Mouse (Mus musculus) ES-Bruce4 (cell line): ENCODE measurements around the gene Rnf26. TPM values are rescaled to one million over a fixed set of nuclear protein-coding genes. Genes with fewer than 3 reads are reported as not detected.
A peak's percentile ranks its signal among the peaks of the same experiment; 100 is the strongest.

ENCODE experiments used
- H3K27ac ChIP-seq: 2 replicates; pipeline ENCODE4 v1.5.1; 2012; ENCODE audit warnings: low read length, inconsistent platforms; ENCODE audit not compliant: insufficient read depth
- H3K27me3 ChIP-seq: 2 replicates; pipeline ENCODE4 v1.6.1; 2012; ENCODE audit warnings: mild to moderate bottlenecking, low read length, inconsistent platforms; ENCODE audit not compliant: control insufficient read depth, poor library complexity, insufficient read depth, severe bottlenecking
- H3K36me3 ChIP-seq: 2 replicates; pipeline ENCODE4 v1.6.1; 2012; ENCODE audit warnings: inconsistent platforms, mild to moderate bottlenecking, low read length, moderate library complexity; ENCODE audit not compliant: control insufficient read depth, poor library complexity, insufficient read depth, severe bottlenecking
- H3K4me1 ChIP-seq: one replicate; pipeline ENCODE4 v1.8.1; 2011; ENCODE audit warnings: low read length; ENCODE audit not compliant: control insufficient read depth, insufficient read depth
- H3K4me3 ChIP-seq: 2 replicates; pipeline ENCODE4 v1.5.1; 2011; ENCODE audit warnings: low read depth, mild to moderate bottlenecking, low read length
- H3K9ac ChIP-seq: 2 replicates; pipeline ENCODE4 v1.6.1; 2012; ENCODE audit warnings: low read depth, mild to moderate bottlenecking, inconsistent platforms; ENCODE audit not compliant: poor library complexity, severe bottlenecking
- H3K9me3 ChIP-seq: replicated peaks from 2 replicates; pipeline ENCODE4 v1.6.1; 2012; ENCODE audit warnings: mild to moderate bottlenecking, low read length, inconsistent platforms; ENCODE audit not compliant: control insufficient read depth, poor library complexity, insufficient read depth, severe bottlenecking
- CTCF ChIP-seq: IDR thresholded peaks from one replicate; pipeline ENCODE4 v1.8.1; 2011; ENCODE audit warnings: low read depth, low read length
- EP300 ChIP-seq: IDR thresholded peaks from 2 replicates; pipeline ENCODE4 v1.6.1; 2011; ENCODE audit warnings: low read depth, low read length; ENCODE audit not compliant: insufficient read depth
- POLR2A ChIP-seq: IDR thresholded peaks from one replicate; pipeline ENCODE4 v1.8.1; 2011; ENCODE audit warnings: low read length; ENCODE audit not compliant: insufficient read depth
- polyA plus RNA-seq: library from polyadenylated mRNA; stranded (reverse); fragments of >200 nt; gene quantifications from 2 replicates; pipeline ENCODE4 v1.2.4, GENCODE M21; 2011; ENCODE audit warnings: low read depth; ENCODE audit not compliant: missing spikeins, insufficient read depth, insufficient read length

The Rnf26 gene
- polyA plus RNA-seq, 1 experiment, result 34.1 TPM

- no peak overlapping the region for H3K27ac ChIP-seq
- no peaks in the 10 kb centered on the region for H3K27me3 ChIP-seq
- H3K4me3 ChIP-seq, result peak overlapping the region; percentile 44
- peaks cover 7% of the 10 kb centered on the region for H3K4me1 ChIP-seq
- H3K36me3 ChIP-seq, result no peaks in the 10 kb centered on the region
- peak overlapping the region; percentile 54 for H3K9ac ChIP-seq
- TF ChIP-seq CTCF (no peak), POLR2A (no peak), EP300 (no peak)
- H3K9me3 ChIP-seq, result no peaks in the 10 kb centered on the region
These were observed 28.0 kb downstream of the Rnf26 start for GRCm38 (mm10) chr9:44085276-44085675.

- H3K27ac ChIP-seq, result no peak overlapping the region
- H3K4me1 ChIP-seq, result peaks cover 7% of the 10 kb centered on the region
- no peaks in the 10 kb centered on the region for H3K36me3 ChIP-seq
- H3K9ac ChIP-seq, result peak overlapping the region; percentile 54
- H3K4me3 ChIP-seq, result peak overlapping the region; percentile 54
- TF ChIP-seq POLR2A (peak; percentile 40), EP300 (no peak), CTCF (no peak)
- H3K9me3 ChIP-seq, result no peaks in the 10 kb centered on the region
- H3K27me3 ChIP-seq, result no peaks in the 10 kb centered on the region
These were observed 28.6 kb downstream of the Rnf26 start for GRCm38 (mm10) chr9:44084659-44085229.

- no peaks in the 10 kb centered on the region for H3K9me3 ChIP-seq
- TF ChIP-seq POLR2A (no peak), CTCF (no peak), EP300 (no peak)
- H3K27me3 ChIP-seq, result no peaks in the 10 kb centered on the region
- H3K4me1 ChIP-seq, result peaks cover 7% of the 10 kb centered on the region
- no peak overlapping the region for H3K27ac ChIP-seq
- H3K4me3 ChIP-seq, result peak overlapping the region; percentile 54
- no peaks in the 10 kb centered on the region for H3K36me3 ChIP-seq
- H3K9ac ChIP-seq, result peak overlapping the region; percentile 49
These were observed 29.1 kb downstream of the Rnf26 start for GRCm38 (mm10) chr9:44084236-44084635.

GRCm38 (mm10) chr9:44083392-44084121 lies 29.8 kb downstream of the Rnf26 start:
- Histone ChIP-seq H3K4me1 (peaks cover 7% of the 10 kb centered on the region), H3K27me3 (no peaks in the 10 kb centered on the region), H3K4me3 (peak overlapping the region; percentile 38), H3K27ac (no peak overlapping the region), H3K9me3 (no peaks in the 10 kb centered on the region), H3K36me3 (no peaks in the 10 kb centered on the region), H3K9ac (peak overlapping the region; percentile 49)
- TF ChIP-seq CTCF (no peak), EP300 (no peak), POLR2A (no peak)

- Histone ChIP-seq H3K27me3 (no peaks in the 10 kb centered on the region), H3K9me3 (no peaks in the 10 kb centered on the region), H3K4me1 (no peaks in the 10 kb centered on the region), H3K36me3 (no peaks in the 10 kb centered on the region), H3K9ac (no peak overlapping the region), H3K27ac (no peak overlapping the region), H3K4me3 (no peak overlapping the region)
- TF ChIP-seq POLR2A (no peak), EP300 (no peak), CTCF (no peak)
These were observed 31.1 kb downstream of the Rnf26 start for GRCm38 (mm10) chr9:44082266-44082665.

- no peak overlapping the region for H3K9ac ChIP-seq
- no peaks in the 10 kb centered on the region for H3K9me3 ChIP-seq
- H3K4me3 ChIP-seq, result no peak overlapping the region
- H3K4me1 ChIP-seq, result no peaks in the 10 kb centered on the region
- no peaks in the 10 kb centered on the region for H3K27me3 ChIP-seq
- H3K27ac ChIP-seq, result no peak overlapping the region
- no peak for TF ChIP-seq POLR2A
- TF ChIP-seq EP300, result no peak
- TF ChIP-seq CTCF, result no peak
- H3K36me3 ChIP-seq, result no peaks in the 10 kb centered on the region
These were observed 31.7 kb downstream of the Rnf26 start for GRCm38 (mm10) chr9:44081581-44081980.
